8 mouse cellular contexts compared by ENCODE assay signal in the genomic region with DNA sequence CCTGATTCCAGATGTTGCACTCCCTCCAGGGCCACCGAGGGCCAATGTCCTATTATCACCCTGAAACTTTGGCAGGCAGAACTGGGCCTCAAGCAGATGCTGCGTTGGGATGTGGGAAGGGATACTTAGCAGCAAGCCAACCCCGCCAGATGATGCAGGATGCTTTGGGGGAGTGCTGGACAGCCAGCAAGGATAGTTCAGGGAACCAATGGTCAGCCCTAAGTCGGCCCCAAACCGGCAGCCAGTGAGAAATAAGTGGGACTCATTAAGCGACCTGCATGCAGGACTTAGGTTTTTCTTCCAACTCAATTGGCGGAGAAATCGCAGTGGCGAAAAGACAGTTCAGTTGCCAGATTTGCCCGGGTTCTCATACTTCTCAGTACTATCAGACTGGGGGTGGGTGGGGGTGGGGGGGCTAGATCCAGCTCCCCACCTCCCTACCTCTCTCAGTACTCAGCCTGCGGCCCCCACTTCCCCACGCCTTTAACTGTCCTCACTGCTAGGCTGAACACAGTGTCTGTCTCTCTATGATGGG. TPM values are rescaled to one million over a fixed set of nuclear protein-coding genes. Genes with fewer than 3 reads are reported as not detected.
A peak's percentile ranks its signal among the peaks of the same experiment; 100 is the strongest.
DNase-seq lines count a peak whose midpoint lies in the region; ATAC-seq and TF ChIP-seq lines count a peak whose summit lies in the region.

No protein-coding gene starts in this region.

- peak overlapping the region; percentile 82 for H3K4me2 ChIP-seq in forebrain, postnatal 0 days (ENCODE audit: low read depth)
- peak overlapping the region; percentile 75 for H3K4me2 ChIP-seq in neural tube, embryonic 14.5 days (ENCODE audit: low read depth, low read length)

- H3K27me3 ChIP-seq in erythroblast, embryonic 14.5 days (ENCODE audit: control insufficient read depth): peaks cover 44% of the 10 kb centered on the region
- H3K27me3 ChIP-seq in ES-Bruce4 (ENCODE audit: control insufficient read depth, insufficient read depth, low read length, poor library complexity, severe bottlenecking): peaks cover 6% of the 10 kb centered on the region; the same call in 1 of the 2 replicates
- no peaks in the 10 kb centered on the region for H3K27me3 ChIP-seq in forebrain, postnatal 0 days (ENCODE audit: insufficient read depth, low read length)
- 0 out of 2 replicates have a peak, but pooled peaks cover 12% of the 10 kb centered on the region for H3K27me3 ChIP-seq in limb, embryonic 10.5 days (ENCODE audit: low read depth, poor library complexity, severe bottlenecking)
- H3K27me3 ChIP-seq in neural tube, embryonic 14.5 days (ENCODE audit: control insufficient read depth, insufficient read depth, low read length): no peaks in the 10 kb centered on the region

- TF ChIP-seq POLR2A in ES-Bruce4 (IDR thresholded peaks at IDR 0.05; ENCODE audit: insufficient read depth, low read length): no peak

- H3K4me1 ChIP-seq in erythroblast, embryonic 14.5 days (ENCODE audit: control insufficient read depth): peaks cover 67% of the 10 kb centered on the region
- H3K4me1 ChIP-seq in ES-Bruce4 (ENCODE audit: control insufficient read depth, insufficient read depth, low read length): no peaks in the 10 kb centered on the region
- peaks cover 32% of the 10 kb centered on the region for H3K4me1 ChIP-seq in forebrain, postnatal 0 days (ENCODE audit: insufficient read depth)
- peaks cover 71% of the 10 kb centered on the region for H3K4me1 ChIP-seq in limb, embryonic 10.5 days
- peaks cover 41% of the 10 kb centered on the region for H3K4me1 ChIP-seq in neural tube, embryonic 14.5 days (ENCODE audit: control insufficient read depth, insufficient read depth, low read length)

- no peaks in the 10 kb centered on the region for H3K9me3 ChIP-seq in erythroblast, embryonic 14.5 days (ENCODE audit: control insufficient read depth, low read length)
- no peaks in the 10 kb centered on the region for H3K9me3 ChIP-seq in ES-Bruce4 (replicated peaks; ENCODE audit: control insufficient read depth, insufficient read depth, low read length, poor library complexity, severe bottlenecking)
- no peaks in the 10 kb centered on the region for H3K9me3 ChIP-seq in forebrain, postnatal 0 days (ENCODE audit: low read length)
- H3K9me3 ChIP-seq in limb, embryonic 10.5 days (replicated peaks): no peaks in the 10 kb centered on the region
- H3K9me3 ChIP-seq in neural tube, embryonic 14.5 days (ENCODE audit: control insufficient read depth, low read length): no peaks in the 10 kb centered on the region

- no peak for ATAC-seq in erythroblast, adult 5-6 weeks (replicated peaks; ENCODE audit: low FRiP score, poor library complexity, severe bottlenecking)
- no peak for ATAC-seq in forebrain, postnatal 0 days
- ATAC-seq in neural tube, embryonic 14.5 days (ENCODE audit: low read depth): no peak

- TF ChIP-seq CTCF in ES-Bruce4 (IDR thresholded peaks at IDR 0.05; ENCODE audit: low read depth, low read length): no peak
- no peak for TF ChIP-seq CTCF in forebrain, postnatal 0 days (IDR thresholded peaks at IDR 0.05; ENCODE audit: low read depth)

- WGBS in forebrain, postnatal 0 days: 7% methylated on average over 12 of the region's 12 CpGs
- WGBS in limb, embryonic 10.5 days: 14% methylated on average over 12 of the region's 12 CpGs
- 19% methylated on average over 12 of the region's 12 CpGs for WGBS in neural tube, embryonic 14.5 days

- DNase-seq in forebrain, postnatal 0 days: no peak
- DNase-seq in limb, embryonic 10.5 days (ENCODE audit: low spot score): peak; percentile 46
- no peak for DNase-seq in urinary bladder, postnatal 10 days (ENCODE audit: low spot score)
- no peak for DNase-seq in thymus, postnatal 36 days

- peak overlapping the region; percentile 67 for H3K4me3 ChIP-seq in erythroblast, embryonic 14.5 days (replicated peaks)
- H3K4me3 ChIP-seq in ES-Bruce4 (ENCODE audit: low read depth, low read length): peak overlapping the region; percentile 69
- peak overlapping the region; percentile 86 for H3K4me3 ChIP-seq in forebrain, postnatal 0 days (ENCODE audit: low read depth, low read length)
- peak overlapping the region; percentile 80 for H3K4me3 ChIP-seq in limb, embryonic 10.5 days
- H3K4me3 ChIP-seq in neural tube, embryonic 14.5 days (ENCODE audit: low read depth, low read length): peak overlapping the region; percentile 86

- peak overlapping the region; percentile 84 for H3K9ac ChIP-seq in ES-Bruce4 (ENCODE audit: low read depth, poor library complexity, severe bottlenecking)
- peak overlapping the region; percentile 96 for H3K9ac ChIP-seq in forebrain, postnatal 0 days
- H3K9ac ChIP-seq in neural tube, embryonic 14.5 days (replicated peaks; ENCODE audit: low read depth, low read length): peak overlapping the region; percentile 99

- no peaks in the 10 kb centered on the region for H3K36me3 ChIP-seq in erythroblast, embryonic 14.5 days (ENCODE audit: control insufficient read depth)
- no peaks in the 10 kb centered on the region for H3K36me3 ChIP-seq in ES-Bruce4 (ENCODE audit: control insufficient read depth, insufficient read depth, low read length, poor library complexity, severe bottlenecking)
- H3K36me3 ChIP-seq in forebrain, postnatal 0 days (ENCODE audit: insufficient read depth): no peaks in the 10 kb centered on the region
- peaks cover 8% of the 10 kb centered on the region for H3K36me3 ChIP-seq in limb, embryonic 10.5 days
- no peaks in the 10 kb centered on the region for H3K36me3 ChIP-seq in neural tube, embryonic 14.5 days (ENCODE audit: control insufficient read depth, insufficient read depth, low read length)

- no peak for TF ChIP-seq EP300 in ES-Bruce4 (IDR thresholded peaks at IDR 0.05; ENCODE audit: insufficient read depth, low read depth, low read length)

- H3K27ac ChIP-seq in ES-Bruce4 (ENCODE audit: insufficient read depth, low read length): no peak overlapping the region
- H3K27ac ChIP-seq in forebrain, postnatal 0 days (ENCODE audit: low read depth, low read length): peak overlapping the region; percentile 97
- H3K27ac ChIP-seq in limb, embryonic 10.5 days: peak overlapping the region; percentile 100
- peak overlapping the region; percentile 96 for H3K27ac ChIP-seq in neural tube, embryonic 14.5 days (ENCODE audit: low read depth, low read length)

RNA-seq across cellular contexts. Expression of a gene that starts 14.0 kb away (rescaled TPM):
- polyA plus RNA-seq in erythroblast, embryonic 14.5 days (2012): 0.45 and 0.62 TPM in 2 replicates
- total RNA-seq in erythroblast, adult 5-6 weeks (2015; ENCODE audit: low replicate concordance): 3.5 and 7.7 TPM in 2 replicates
- 1.1 and 3.8 TPM in 2 replicates for total RNA-seq in erythroblast, adult 5-6 weeks (2017; ENCODE audit: low replicate concordance)
- polyA plus RNA-seq in ES-Bruce4 (2011; ENCODE audit: insufficient read depth, insufficient read length, low read depth, missing spikeins): 14.4 and 16.9 TPM in 2 replicates
- total RNA-seq in forebrain, postnatal 0 days (2014; rRNA removed): 20.7 and 29.4 TPM in 2 replicates
- 16.2 and 21.6 TPM in 2 replicates for polyA plus RNA-seq in forebrain, postnatal 0 days (2015; fragmentation: Nextera tagmentation; extraction: Ambion mirVana)
- 28.5 and 32.1 TPM in 2 replicates for polyA plus RNA-seq in limb, embryonic 10.5 days (2016; fragmentation: Nextera tagmentation; extraction: Ambion mirVana)
- polyA plus RNA-seq in neural tube, embryonic 14.5 days (2014; fragmentation: Nextera tagmentation; extraction: Ambion mirVana): 28.7 TPM in 2 replicates

RNA-seq across cellular contexts. Expression of a gene that starts 52.0 kb away (rescaled TPM):
- 32.7 and 39.5 TPM in 2 replicates for polyA plus RNA-seq in erythroblast, embryonic 14.5 days (2012)
- 187 and 225 TPM in 2 replicates for total RNA-seq in erythroblast, adult 5-6 weeks (2015; ENCODE audit: low replicate concordance)
- total RNA-seq in erythroblast, adult 5-6 weeks (2017; ENCODE audit: low replicate concordance): 172 and 185 TPM in 2 replicates
- polyA plus RNA-seq in ES-Bruce4 (2011; ENCODE audit: insufficient read depth, insufficient read length, low read depth, missing spikeins): 16.0 and 17.2 TPM in 2 replicates
- total RNA-seq in forebrain, postnatal 0 days (2014; rRNA removed): 40.2 and 56.4 TPM in 2 replicates
- polyA plus RNA-seq in forebrain, postnatal 0 days (2015; fragmentation: Nextera tagmentation; extraction: Ambion mirVana): 123 and 135 TPM in 2 replicates
- 17.0 and 23.5 TPM in 2 replicates for polyA plus RNA-seq in limb, embryonic 10.5 days (2016; fragmentation: Nextera tagmentation; extraction: Ambion mirVana)
- 94.5 and 104 TPM in 2 replicates for polyA plus RNA-seq in neural tube, embryonic 14.5 days (2014; fragmentation: Nextera tagmentation; extraction: Ambion mirVana)
